Mouse (Mus musculus) midbrain, embryonic 14.5 days (tissue): ENCODE results near the gene Lsm3. TPM values are rescaled to one million over a fixed set of nuclear protein-coding genes. Genes with fewer than 3 reads are reported as not detected.

ENCODE experiments used
- ATAC-seq: fragments of 200-750 bp; cut with Nextera tagmentation; 2 replicates; pipeline ENCODE4 v1.8.0; 2017; ENCODE audit warnings: moderate number of reproducible peaks, moderate library complexity; ENCODE audit not compliant: low FRiP score, low TSS enrichment
- DNase-seq: peaks from one replicate; pipeline ENCODE4 v3.0.0-alpha.2; 2015
- H3K27ac ChIP-seq: fragments of 300-500 bp; sonication (generic); replicated peaks from 2 replicates; pipeline ENCODE4 v1.5.1; 2014; ENCODE audit warnings: mild to moderate bottlenecking, low read depth, low read length, moderate library complexity
- H3K27me3 ChIP-seq: fragments of 300-500 bp; sonication (generic); 2 replicates; pipeline ENCODE4 v1.6.1; 2014; ENCODE audit warnings: low read length, control low read depth, mixed read lengths; ENCODE audit not compliant: control insufficient read depth, insufficient read depth
- H3K36me3 ChIP-seq: fragments of 300-500 bp; sonication (generic); 2 replicates; pipeline ENCODE4 v1.6.1; 2014; ENCODE audit warnings: low read length, control low read depth; ENCODE audit not compliant: control insufficient read depth, insufficient read depth
- H3K4me1 ChIP-seq: fragments of 300-500 bp; sonication (generic); 2 replicates; pipeline ENCODE4 v1.6.1; 2014; ENCODE audit warnings: mild to moderate bottlenecking, antibody characterized with exemption, low read length, control low read depth; ENCODE audit not compliant: control insufficient read depth, insufficient read depth
- H3K4me2 ChIP-seq: fragments of 300-500 bp; sonication (generic); 2 replicates; pipeline ENCODE4 v1.6.1; 2014; ENCODE audit warnings: mild to moderate bottlenecking, low read length, moderate library complexity
- H3K4me3 ChIP-seq: fragments of 300-500 bp; sonication (generic); replicated peaks from 2 replicates; pipeline ENCODE4 v1.5.1; 2014; ENCODE audit warnings: low read depth, low read length
- H3K9ac ChIP-seq: fragments of 300-500 bp; sonication (generic); replicated peaks from 2 replicates; pipeline ENCODE4 v1.6.1; 2014; ENCODE audit warnings: mild to moderate bottlenecking, low read length, moderate library complexity
- H3K9me3 ChIP-seq: fragments of 300-500 bp; sonication (generic); 2 replicates; pipeline ENCODE4 v1.6.1; 2016; ENCODE audit warnings: low read length, control low read depth, mixed read lengths; ENCODE audit not compliant: control insufficient read depth
- WGBS: fragments of 180-500 bp; shearing (Covaris S2); extraction: QIAGEN DNeasy Blood & Tissue Kit; methylation state at CpG from one replicate; pipeline ENCODE4 v1.1.7; 2014; 5-methylcytosine and 5-hydroxymethylcytosine counted together
- polyA plus RNA-seq: library from polyadenylated mRNA; unstranded; fragments of >200 nt; fragmentation: Nextera tagmentation; extraction: Ambion mirVana; gene quantifications from 2 replicates; pipeline ENCODE4 v1.2.1, GENCODE M21; 2014

The Lsm3 gene
- polyA plus RNA-seq, 1 experiment from 2014 or later = 174 TPM

- peaks cover 34% of the 10 kb centered on the region for H3K36me3 ChIP-seq
- no peaks in the 10 kb centered on the region for H3K27me3 ChIP-seq
- H3K4me2 ChIP-seq = peak overlapping the region; percentile 77
- ATAC-seq (no peak), DNase-seq (no peak)
- peaks cover 14% of the 10 kb centered on the region for H3K4me1 ChIP-seq
- no peaks in the 10 kb centered on the region for H3K9me3 ChIP-seq
- 60% methylated on average over 9 of the region's 9 CpGs for WGBS
- H3K27ac ChIP-seq = no peak overlapping the region
- H3K9ac ChIP-seq = peak overlapping the region; percentile 68
- peak overlapping the region; percentile 77 for H3K4me3 ChIP-seq
These were observed 41.1 kb upstream of the Lsm3 start for GRCm38 (mm10) chr6:91474441-91475190.

GRCm38 (mm10) chr6:91476541-91476940 is 39.2 kb upstream of the Lsm3 start:
- H3K4me1 ChIP-seq = peaks cover 14% of the 10 kb centered on the region
- H3K36me3 ChIP-seq = peaks cover 50% of the 10 kb centered on the region
- no peak overlapping the region; the same call in 1 of the 2 replicates for H3K9ac ChIP-seq
- no peak for DNase-seq
- WGBS = 98% methylated on average over 2 of the region's 2 CpGs
- ATAC-seq = no peak
- H3K27ac ChIP-seq = no peak overlapping the region
- no peaks in the 10 kb centered on the region for H3K9me3 ChIP-seq
- H3K4me3 ChIP-seq = no peak overlapping the region
- H3K27me3 ChIP-seq = no peaks in the 10 kb centered on the region
- no peak overlapping the region for H3K4me2 ChIP-seq

DNA sequence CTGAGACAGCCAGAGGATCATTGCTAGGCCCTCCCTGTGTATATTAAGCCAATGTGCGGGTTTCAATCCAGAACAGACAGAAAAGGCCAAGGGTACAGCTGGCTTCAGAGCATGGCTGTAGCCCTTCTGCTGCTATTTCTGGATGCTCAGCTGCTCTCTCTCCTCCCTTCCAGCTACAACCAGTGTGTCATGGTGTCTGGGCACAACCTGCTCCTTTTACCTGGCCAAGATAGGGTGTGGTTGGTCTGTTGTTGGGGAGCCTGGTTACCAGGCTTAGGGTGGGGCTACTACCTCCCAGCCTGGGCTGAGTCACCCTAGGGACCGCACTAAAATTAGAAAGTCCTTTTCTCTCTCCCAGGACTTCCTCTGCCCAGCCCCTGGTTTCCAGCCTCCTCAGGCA is 32.4 kb upstream of the Lsm3 start:
- Histone ChIP-seq H3K9me3 (no peaks in the 10 kb centered on the region), H3K27ac (no peak overlapping the region), H3K4me3 (no peak overlapping the region), H3K4me2 (no peak overlapping the region), H3K27me3 (no peaks in the 10 kb centered on the region), H3K4me1 (no peaks in the 10 kb centered on the region), H3K9ac (no peak overlapping the region), H3K36me3 (peaks cover 100% of the 10 kb centered on the region)
- 96% methylated on average over 2 of the region's 2 CpGs for WGBS
- ATAC-seq = no peak
- no peak for DNase-seq

DNA sequence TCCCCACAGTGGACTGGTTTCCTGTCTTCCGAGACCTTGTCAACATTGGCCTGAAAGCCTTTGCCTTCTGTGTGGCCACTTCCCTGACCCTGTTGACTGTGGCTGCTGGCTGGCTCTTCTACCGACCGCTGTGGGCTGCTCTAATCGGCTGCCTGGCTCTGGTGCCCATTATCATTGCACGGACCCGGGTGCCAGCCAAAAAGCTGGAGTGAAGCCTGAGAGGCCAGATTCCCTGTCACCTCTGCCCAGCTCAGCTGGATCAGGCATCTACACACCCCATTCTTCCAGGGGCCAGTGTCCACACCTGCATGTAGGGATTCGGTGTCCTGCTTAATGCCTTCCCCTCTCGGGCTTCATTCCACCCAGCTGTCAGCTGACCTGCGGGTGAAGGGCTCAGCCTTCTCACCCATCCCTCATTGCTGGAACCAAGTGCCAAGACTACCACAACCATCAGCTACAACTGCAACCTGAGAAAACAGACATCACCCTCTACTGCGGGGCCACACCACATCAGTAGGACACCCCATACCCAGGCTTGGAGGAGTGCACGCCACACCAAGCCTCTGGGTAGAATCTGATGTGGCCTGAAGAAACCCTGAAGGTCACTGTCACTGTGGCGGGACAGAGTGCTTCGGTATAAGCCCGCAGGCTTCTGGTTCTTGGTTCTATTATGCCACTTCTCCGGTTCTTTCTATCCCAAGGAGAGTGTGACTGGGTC is 28.8 kb upstream of the Lsm3 start:
- H3K9me3 ChIP-seq = no peaks in the 10 kb centered on the region
- ATAC-seq = no peak
- 92% methylated on average over 15 of the region's 15 CpGs for WGBS

GRCm38 (mm10) chr6:91488496-91489212 is 27.1 kb upstream of the Lsm3 start:
- Histone ChIP-seq H3K36me3 (peaks cover 97% of the 10 kb centered on the region), H3K4me1 (no peaks in the 10 kb centered on the region), H3K27ac (no peak overlapping the region), H3K9me3 (no peaks in the 10 kb centered on the region), H3K9ac (no peak overlapping the region), H3K4me2 (no peak overlapping the region), H3K27me3 (no peaks in the 10 kb centered on the region), H3K4me3 (no peak overlapping the region)
- no peak for ATAC-seq
- 88% methylated on average over 9 of the region's 9 CpGs for WGBS
- peak; percentile 1 for DNase-seq

More for the DNA sequence above, 28.8 kb upstream of the Lsm3 start:
- Histone ChIP-seq H3K9ac (no peak overlapping the region), H3K27ac (no peak overlapping the region), H3K4me1 (no peaks in the 10 kb centered on the region), H3K4me2 (no peak overlapping the region), H3K4me3 (no peak overlapping the region), H3K36me3 (peaks cover 97% of the 10 kb centered on the region), H3K27me3 (no peaks in the 10 kb centered on the region)
- no peak for DNase-seq

- Histone ChIP-seq H3K9ac (no peak overlapping the region), H3K4me2 (no peak overlapping the region), H3K36me3 (peaks cover 95% of the 10 kb centered on the region), H3K9me3 (no peaks in the 10 kb centered on the region), H3K27ac (no peak overlapping the region), H3K4me1 (no peaks in the 10 kb centered on the region), H3K27me3 (no peaks in the 10 kb centered on the region), H3K4me3 (no peak overlapping the region)
- 87% methylated on average over 10 of the region's 10 CpGs for WGBS
- no peak for DNase-seq
- ATAC-seq = no peak
These were observed 25.9 kb upstream of the Lsm3 start for GRCm38 (mm10) chr6:91489872-91490271.

GRCm38 (mm10) chr6:91491004-91491403 is 24.7 kb upstream of the Lsm3 start:
- H3K4me3 ChIP-seq = no peak overlapping the region
- ATAC-seq (no peak), DNase-seq (no peak)
- no peak overlapping the region for H3K27ac ChIP-seq
- WGBS = 76% methylated on average over 6 of the region's 6 CpGs
- H3K27me3 ChIP-seq = no peaks in the 10 kb centered on the region
- H3K4me2 ChIP-seq = no peak overlapping the region
- H3K9me3 ChIP-seq = no peaks in the 10 kb centered on the region
- no peaks in the 10 kb centered on the region for H3K4me1 ChIP-seq
- H3K36me3 ChIP-seq = peaks cover 95% of the 10 kb centered on the region
- H3K9ac ChIP-seq = no peak overlapping the region

DNA sequence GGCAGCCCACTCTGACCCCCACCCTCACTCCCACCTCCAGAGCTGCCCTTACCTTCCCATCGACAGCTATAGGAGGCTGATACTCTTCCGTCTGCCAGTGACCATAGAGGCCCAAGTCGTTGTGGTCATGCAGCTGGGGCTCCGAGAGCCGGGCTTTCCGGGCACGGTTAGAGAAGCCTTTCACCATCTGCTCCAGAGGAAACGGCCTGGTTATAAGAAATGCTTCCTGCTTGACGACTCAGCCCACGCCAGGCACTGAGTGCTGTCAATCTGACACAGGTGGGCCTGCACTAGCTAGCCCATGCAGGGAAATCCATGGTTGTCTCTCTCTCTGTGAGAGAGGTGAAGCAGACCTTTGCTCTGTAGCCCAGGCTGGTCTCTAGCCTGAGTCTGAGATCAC is 22.7 kb upstream of the Lsm3 start:
- Histone ChIP-seq H3K4me3 (no peak overlapping the region), H3K9ac (no peak overlapping the region), H3K27ac (no peak overlapping the region), H3K4me2 (no peak overlapping the region), H3K27me3 (no peaks in the 10 kb centered on the region), H3K9me3 (no peaks in the 10 kb centered on the region), H3K4me1 (no peaks in the 10 kb centered on the region), H3K36me3 (peaks cover 95% of the 10 kb centered on the region)
- 90% methylated on average over 10 of the region's 10 CpGs for WGBS
- no peak for DNase-seq
- no peak for ATAC-seq
